Mouse (Mus musculus): ENCODE results near the gene Eif5a. TPM values are rescaled to one million over a fixed set of nuclear protein-coding genes. Genes with fewer than 3 reads are reported as not detected.

The Eif5a gene
- total and polyA plus RNA-seq, 3 experiments = 763 to 2,879 (median 1,285) TPM

DNA sequence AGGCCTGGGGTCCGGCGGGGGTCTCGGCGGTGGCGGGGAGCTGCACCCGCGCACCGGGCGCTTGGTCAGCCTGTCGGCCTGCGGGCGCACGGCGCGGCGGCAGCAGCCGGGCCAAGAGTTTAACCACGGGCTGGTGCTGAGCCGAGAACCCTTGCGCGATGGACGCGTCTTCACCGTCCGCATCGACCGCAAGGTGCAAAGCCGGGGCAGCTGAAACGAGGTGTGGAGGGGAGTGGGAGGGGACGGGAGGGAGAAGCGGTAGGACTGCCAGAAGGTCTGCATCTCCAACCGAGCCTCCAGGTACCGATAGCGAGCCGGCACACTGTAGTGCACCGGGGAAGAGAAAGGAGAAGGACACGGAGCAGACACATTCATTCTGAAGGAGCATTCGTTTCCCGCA, 19.8 kb downstream of the Eif5a start:
- no peak for ATAC-seq (ENCODE audit: extremely low read depth, insufficient number of reproducible peaks, low FRiP score, poor library complexity, severe bottlenecking)

DNA sequence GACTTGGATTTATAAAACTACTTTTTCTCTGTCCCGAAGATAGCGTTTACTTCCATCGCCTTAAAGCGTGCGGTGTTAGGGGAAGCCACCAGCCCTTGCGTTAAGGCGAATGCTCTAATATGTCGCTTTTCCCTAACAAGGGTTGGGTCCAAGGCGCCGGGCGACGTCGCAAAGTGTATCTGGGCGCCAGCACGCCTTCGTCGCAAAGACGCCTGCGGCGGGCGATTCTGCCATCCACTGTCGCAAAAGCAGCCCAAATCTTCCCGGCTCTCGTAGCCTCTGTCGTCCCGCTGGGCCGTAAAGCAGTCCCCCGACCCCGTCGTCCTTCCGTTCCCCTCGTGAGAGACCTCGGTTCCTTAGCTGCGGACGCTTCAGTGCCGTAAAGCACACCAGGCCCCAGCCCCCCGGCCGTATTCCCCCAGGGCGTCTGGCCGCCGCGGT, 20.3 kb downstream of the Eif5a start:
- peaks cover 60% of the 10 kb centered on the region for H3K4me1 ChIP-seq (ENCODE audit: insufficient read depth, low read depth, low read length)
- peak; percentile 92 for DNase-seq (ENCODE audit: low spot score)
- no peaks in the 10 kb centered on the region for H3K27me3 ChIP-seq (ENCODE audit: insufficient read depth, low read length)
- peaks cover 41% of the 10 kb centered on the region for H3K36me3 ChIP-seq (replicated peaks)
- peak overlapping the region; percentile 97 for H3K4me3 ChIP-seq (ENCODE audit: low read depth, low read length)
- TF ChIP-seq CTCF (IDR thresholded peaks at IDR 0.05; ENCODE audit: low read depth, low read length) (no peak), GATA1 (IDR thresholded peaks at IDR 0.05; ENCODE audit: borderline replicate concordance, low read length) (no peak), TAL1 (conservative IDR thresholded peaks at IDR 0.05; ENCODE audit: low read depth, low read length) (no peak), POLR2AphosphoS5 (IDR thresholded peaks at IDR 0.05; ENCODE audit: insufficient replicate concordance, low read depth, low read length) (no peak), GATA2 (IDR thresholded peaks at IDR 0.05; ENCODE audit: borderline replicate concordance, low read depth, low read length) (no peak)
- no peaks in the 10 kb centered on the region for H3K9me3 ChIP-seq (replicated peaks)
- ATAC-seq (ENCODE audit: extremely low read depth, insufficient number of reproducible peaks, low FRiP score, poor library complexity, severe bottlenecking) = peak; percentile 56; the same call in 1 of the 2 replicates

More for the DNA sequence above, 19.8 kb downstream of the Eif5a start:
- Histone ChIP-seq H3K4me1 (ENCODE audit: insufficient read depth, low read depth, low read length) (peaks cover 60% of the 10 kb centered on the region), H3K36me3 (replicated peaks) (peaks cover 46% of the 10 kb centered on the region), H3K4me3 (ENCODE audit: low read depth, low read length) (peak overlapping the region; percentile 97), H3K9me3 (replicated peaks) (no peaks in the 10 kb centered on the region), H3K27me3 (ENCODE audit: insufficient read depth, low read length) (no peaks in the 10 kb centered on the region)
- TF ChIP-seq POLR2AphosphoS5 (IDR thresholded peaks at IDR 0.05; ENCODE audit: insufficient replicate concordance, low read depth, low read length) = no peak
- no peak for DNase-seq (ENCODE audit: low spot score)

- Histone ChIP-seq H3K27me3 (ENCODE audit: insufficient read depth, low read length) (no peaks in the 10 kb centered on the region), H3K9me3 (replicated peaks) (no peaks in the 10 kb centered on the region), H3K4me1 (ENCODE audit: insufficient read depth, low read depth, low read length) (peaks cover 57% of the 10 kb centered on the region), H3K4me3 (ENCODE audit: low read depth, low read length) (peak within 1 kb of the TSS; percentile 97), H3K36me3 (replicated peaks) (peaks cover 34% of the 10 kb centered on the region)
- peak; percentile 99 for DNase-seq (ENCODE audit: low spot score)
- TF ChIP-seq GATA1 (IDR thresholded peaks at IDR 0.05; ENCODE audit: borderline replicate concordance, low read length) (no peak), CTCF (IDR thresholded peaks at IDR 0.05; ENCODE audit: low read depth, low read length) (no peak), TAL1 (conservative IDR thresholded peaks at IDR 0.05; ENCODE audit: low read depth, low read length) (no peak), POLR2AphosphoS5 (IDR thresholded peaks at IDR 0.05; ENCODE audit: insufficient replicate concordance, low read depth, low read length) (no peak; the same call in 1 of the 2 replicates), GATA2 (IDR thresholded peaks at IDR 0.05; ENCODE audit: borderline replicate concordance, low read depth, low read length) (no peak)
- peak; percentile 87 for ATAC-seq (ENCODE audit: extremely low read depth, insufficient number of reproducible peaks, low FRiP score, poor library complexity, severe bottlenecking)
Observed at GRCm38 (mm10) chr11:69900471-69901405, 21.0 kb downstream of the Eif5a start, which contains the start of the genes 2810408A11Rik and Neurl4. TSS of gene 2810408A11Rik (minus strand) at chr11:69900987. TSS of gene Neurl4 (plus strand) at chr11:69901072.

- H3K4me3 ChIP-seq (ENCODE audit: low read depth, low read length) = no peak overlapping the region
- no peak for TF ChIP-seq GATA2 (IDR thresholded peaks at IDR 0.05; ENCODE audit: borderline replicate concordance, low read depth, low read length)
- no peak for TF ChIP-seq CTCF (IDR thresholded peaks at IDR 0.05; ENCODE audit: low read depth, low read length)
- no peak for TF ChIP-seq GATA1 (IDR thresholded peaks at IDR 0.05; ENCODE audit: borderline replicate concordance, low read length)
- TF ChIP-seq TAL1 (conservative IDR thresholded peaks at IDR 0.05; ENCODE audit: low read depth, low read length) = no peak
- no peak for TF ChIP-seq POLR2AphosphoS5 (IDR thresholded peaks at IDR 0.05; ENCODE audit: insufficient replicate concordance, low read depth, low read length)
- no peaks in the 10 kb centered on the region for H3K27me3 ChIP-seq (ENCODE audit: insufficient read depth, low read length)
- H3K4me1 ChIP-seq (ENCODE audit: insufficient read depth, low read depth, low read length) = peaks cover 62% of the 10 kb centered on the region
- H3K36me3 ChIP-seq (replicated peaks) = peaks cover 26% of the 10 kb centered on the region
- no peak for DNase-seq (ENCODE audit: low spot score)
- ATAC-seq (ENCODE audit: extremely low read depth, insufficient number of reproducible peaks, low FRiP score, poor library complexity, severe bottlenecking) = no peak
- no peaks in the 10 kb centered on the region for H3K9me3 ChIP-seq (replicated peaks)
Observed at GRCm38 (mm10) chr11:69899870-69900269, 21.9 kb downstream of the Eif5a start.

DNA sequence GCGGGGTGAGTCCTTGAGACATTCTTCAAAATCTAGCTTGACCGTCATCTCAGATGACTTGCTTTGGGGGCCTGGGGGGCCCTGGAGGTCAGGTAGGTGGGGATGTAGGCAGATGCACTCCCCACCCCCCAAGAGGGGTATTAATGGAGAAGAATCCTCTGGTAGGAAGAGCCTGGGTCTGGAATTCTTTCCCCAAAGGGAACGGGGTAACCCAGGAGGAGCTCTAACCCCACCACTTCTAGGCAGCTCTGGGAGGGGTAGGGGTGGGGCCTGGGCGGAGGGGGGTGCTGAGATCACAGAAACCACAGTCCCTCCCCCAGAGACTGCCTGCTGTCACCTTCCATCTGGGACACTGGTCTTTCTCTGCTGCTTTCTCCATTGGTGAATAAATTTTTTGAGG, 26.5 kb downstream of the Eif5a start, which contains the start of gene Acap1:
Gene Acap1, minus strand, starts transcription at position 249 of the 400 bp plus-strand sequence.
- TF ChIP-seq GATA1 (IDR thresholded peaks at IDR 0.05; ENCODE audit: borderline replicate concordance, low read length) (no peak), TAL1 (conservative IDR thresholded peaks at IDR 0.05; ENCODE audit: low read depth, low read length) (no peak)
- H3K4me3 ChIP-seq (ENCODE audit: low read depth, low read length) = peak within 1 kb of the TSS; percentile 70
- H3K9me3 ChIP-seq (replicated peaks) = no peaks in the 10 kb centered on the region
- peak; percentile 63 for ATAC-seq (ENCODE audit: extremely low read depth, insufficient number of reproducible peaks, low FRiP score, poor library complexity, severe bottlenecking)
- peaks cover 35% of the 10 kb centered on the region for H3K36me3 ChIP-seq (replicated peaks)
- no peaks in the 10 kb centered on the region for H3K27me3 ChIP-seq (ENCODE audit: insufficient read depth, low read length)
- DNase-seq (ENCODE audit: low spot score) = peak; percentile 85
- peaks cover 56% of the 10 kb centered on the region for H3K4me1 ChIP-seq (ENCODE audit: insufficient read depth, low read depth, low read length)

DNA sequence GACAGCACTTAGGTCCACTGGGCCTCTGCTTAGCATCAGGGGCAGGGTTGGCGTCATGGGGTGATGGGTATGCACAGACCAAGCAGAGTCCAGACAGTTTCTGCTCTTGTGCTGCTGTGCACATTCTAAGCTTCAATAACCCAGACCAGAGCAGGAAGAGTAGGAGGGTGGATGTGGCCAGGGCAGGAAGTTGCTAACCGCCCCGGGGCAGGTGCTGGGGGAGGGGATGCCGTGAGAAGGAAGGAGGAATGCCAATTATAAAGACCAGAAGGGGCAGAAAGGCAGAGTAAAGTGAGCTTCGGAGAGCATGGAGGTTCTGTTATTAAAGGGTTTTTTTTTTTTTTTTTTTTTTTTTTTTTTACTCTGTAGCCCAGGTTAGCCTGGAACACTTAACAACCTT, 27.1 kb downstream of the Eif5a start:
- ATAC-seq (ENCODE audit: extremely low read depth, insufficient number of reproducible peaks, low FRiP score, poor library complexity, severe bottlenecking) (peak; percentile 60), DNase-seq (ENCODE audit: low spot score) (peak; percentile 60)
- no peak for TF ChIP-seq GATA2 (IDR thresholded peaks at IDR 0.05; ENCODE audit: borderline replicate concordance, low read depth, low read length)
- TF ChIP-seq TAL1 (conservative IDR thresholded peaks at IDR 0.05; ENCODE audit: low read depth, low read length) = no peak
- no peak for TF ChIP-seq POLR2AphosphoS5 (IDR thresholded peaks at IDR 0.05; ENCODE audit: insufficient replicate concordance, low read depth, low read length)
- no peak for TF ChIP-seq GATA1 (IDR thresholded peaks at IDR 0.05; ENCODE audit: borderline replicate concordance, low read length)
- no peak for TF ChIP-seq CTCF (IDR thresholded peaks at IDR 0.05; ENCODE audit: low read depth, low read length)
- peaks cover 50% of the 10 kb centered on the region for H3K4me1 ChIP-seq (ENCODE audit: insufficient read depth, low read depth, low read length)
- peaks cover 42% of the 10 kb centered on the region for H3K36me3 ChIP-seq (replicated peaks)
- H3K27me3 ChIP-seq (ENCODE audit: insufficient read depth, low read length) = no peaks in the 10 kb centered on the region
- no peaks in the 10 kb centered on the region for H3K9me3 ChIP-seq (replicated peaks)
- peak overlapping the region; percentile 70 for H3K4me3 ChIP-seq (ENCODE audit: low read depth, low read length)
